Mouse (Mus musculus): ENCODE measurements around the gene Rgcc. TPM values are rescaled to one million over a fixed set of nuclear protein-coding genes. Genes with fewer than 3 reads are reported as not detected.

Gene Rgcc
- 357 and 645 TPM in 2 replicates for polyA plus RNA-seq (2015; fragmentation: Nextera tagmentation; extraction: Ambion mirVana)

- Histone ChIP-seq H3K36me3 (ENCODE audit: insufficient read depth, low read length) (no peaks in the 10 kb centered on the region), H3K9ac (replicated peaks; ENCODE audit: low read depth) (peak within 1 kb of the TSS; percentile 87), H3K4me1 (ENCODE audit: insufficient read depth, low read depth, low read length) (peaks cover 3% of the 10 kb centered on the region; the same call in 1 of the 2 replicates), H3K4me3 (ENCODE audit: low read depth, low read length) (peak within 1 kb of the TSS; percentile 81), H3K4me2 (replicated peaks; ENCODE audit: low read depth, low read length) (peak within 1 kb of the TSS; percentile 85), H3K27me3 (replicated peaks; ENCODE audit: insufficient read depth, low read length) (no peaks in the 10 kb centered on the region), H3K27ac (ENCODE audit: low read length) (peak within 1 kb of the TSS; percentile 93), H3K9me3 (ENCODE audit: low read length) (no peaks in the 10 kb centered on the region)
- TF ChIP-seq EP300 (IDR thresholded peaks at IDR 0.05) (peak; percentile 67; the same call in 1 of the 2 replicates), CTCF (IDR thresholded peaks at IDR 0.05) (peak; percentile 96)
- 0% methylated on average over 30 of the region's 34 CpGs for WGBS
- ATAC-seq (peak; percentile 96), DNase-seq (ENCODE audit: low spot score) (peak; percentile 97)
Measured at GRCm38 (mm10) chr14:79301466-79301875, at the start of gene Rgcc. Rgcc (minus strand) TSS chr14:79301645.

- H3K4me1 ChIP-seq (ENCODE audit: insufficient read depth, low read depth, low read length) = no peaks in the 10 kb centered on the region
- H3K4me2 ChIP-seq (replicated peaks; ENCODE audit: low read depth, low read length) = no peak overlapping the region
- no peaks in the 10 kb centered on the region for H3K9me3 ChIP-seq (ENCODE audit: low read length)
- no peak overlapping the region for H3K4me3 ChIP-seq (ENCODE audit: low read depth, low read length)
- no peaks in the 10 kb centered on the region for H3K27me3 ChIP-seq (replicated peaks; ENCODE audit: insufficient read depth, low read length)
- ATAC-seq (no peak), DNase-seq (ENCODE audit: low spot score) (no peak)
- H3K36me3 ChIP-seq (ENCODE audit: insufficient read depth, low read length) = peaks cover 27% of the 10 kb centered on the region
- WGBS = 75% methylated on average over 3 of the region's 3 CpGs
- H3K9ac ChIP-seq (replicated peaks; ENCODE audit: low read depth) = no peak overlapping the region
- H3K27ac ChIP-seq (ENCODE audit: low read length) = no peak overlapping the region
- no peak for TF ChIP-seq EP300 (IDR thresholded peaks at IDR 0.05)
- no peak for TF ChIP-seq CTCF (IDR thresholded peaks at IDR 0.05)
Measured at GRCm38 (mm10) chr14:79346384-79346783, 44.9 kb upstream of the Rgcc start.

- no peak overlapping the region for H3K4me3 ChIP-seq (ENCODE audit: low read depth, low read length)
- H3K9ac ChIP-seq (replicated peaks; ENCODE audit: low read depth) = no peak overlapping the region
- no peaks in the 10 kb centered on the region for H3K4me1 ChIP-seq (ENCODE audit: insufficient read depth, low read depth, low read length)
- no peak for DNase-seq (ENCODE audit: low spot score)
- peaks cover 21% of the 10 kb centered on the region for H3K36me3 ChIP-seq (ENCODE audit: insufficient read depth, low read length)
- no peak for ATAC-seq
- H3K27ac ChIP-seq (ENCODE audit: low read length) = no peak overlapping the region
- H3K9me3 ChIP-seq (ENCODE audit: low read length) = no peaks in the 10 kb centered on the region
- WGBS = 94% methylated on average over 3 of the region's 3 CpGs
- H3K4me2 ChIP-seq (replicated peaks; ENCODE audit: low read depth, low read length) = no peak overlapping the region
- TF ChIP-seq CTCF (IDR thresholded peaks at IDR 0.05) (no peak), EP300 (IDR thresholded peaks at IDR 0.05) (no peak)
- H3K27me3 ChIP-seq (replicated peaks; ENCODE audit: insufficient read depth, low read length) = no peaks in the 10 kb centered on the region
Measured at GRCm38 (mm10) chr14:79335613-79336012, 34.2 kb upstream of the Rgcc start.

- ATAC-seq (no peak), DNase-seq (ENCODE audit: low spot score) (no peak)
- H3K4me3 ChIP-seq (ENCODE audit: low read depth, low read length) = no peak overlapping the region
- H3K9ac ChIP-seq (replicated peaks; ENCODE audit: low read depth) = no peak overlapping the region
- no peak overlapping the region for H3K4me2 ChIP-seq (replicated peaks; ENCODE audit: low read depth, low read length)
- no peaks in the 10 kb centered on the region for H3K9me3 ChIP-seq (ENCODE audit: low read length)
- H3K4me1 ChIP-seq (ENCODE audit: insufficient read depth, low read depth, low read length) = no peaks in the 10 kb centered on the region
- no peaks in the 10 kb centered on the region for H3K27me3 ChIP-seq (replicated peaks; ENCODE audit: insufficient read depth, low read length)
- WGBS = 49% methylated on average over 7 of the region's 7 CpGs
- no peak overlapping the region for H3K27ac ChIP-seq (ENCODE audit: low read length)
- H3K36me3 ChIP-seq (ENCODE audit: insufficient read depth, low read length) = peaks cover 13% of the 10 kb centered on the region
- TF ChIP-seq CTCF (IDR thresholded peaks at IDR 0.05) = no peak
Measured at GRCm38 (mm10) chr14:79331936-79332335, 30.5 kb upstream of the Rgcc start.

GRCm38 (mm10) chr14:79330944-79331561 lies 29.6 kb upstream of the Rgcc start:
- no peaks in the 10 kb centered on the region for H3K9me3 ChIP-seq (ENCODE audit: low read length)
- DNase-seq (ENCODE audit: low spot score) (peak; percentile 35), ATAC-seq (peak; percentile 73)
- peaks cover 6% of the 10 kb centered on the region for H3K36me3 ChIP-seq (ENCODE audit: insufficient read depth, low read length)
- H3K27ac ChIP-seq (ENCODE audit: low read length) = no peak overlapping the region
- H3K4me2 ChIP-seq (replicated peaks; ENCODE audit: low read depth, low read length) = peak overlapping the region; percentile 25
- no peaks in the 10 kb centered on the region for H3K4me1 ChIP-seq (ENCODE audit: insufficient read depth, low read depth, low read length)
- no peak overlapping the region; the same call in 1 of the 2 replicates for H3K4me3 ChIP-seq (ENCODE audit: low read depth, low read length)
- no peak overlapping the region for H3K9ac ChIP-seq (replicated peaks; ENCODE audit: low read depth)
- TF ChIP-seq EP300 (IDR thresholded peaks at IDR 0.05) (no peak), CTCF (IDR thresholded peaks at IDR 0.05) (no peak)
- WGBS = 52% methylated on average over 15 of the region's 16 CpGs
- no peaks in the 10 kb centered on the region for H3K27me3 ChIP-seq (replicated peaks; ENCODE audit: insufficient read depth, low read length)

GRCm38 (mm10) chr14:79327033-79327432 lies 25.6 kb upstream of the Rgcc start:
- Histone ChIP-seq H3K36me3 (ENCODE audit: insufficient read depth, low read length) (no peaks in the 10 kb centered on the region), H3K27ac (ENCODE audit: low read length) (no peak overlapping the region), H3K4me2 (replicated peaks; ENCODE audit: low read depth, low read length) (no peak overlapping the region), H3K9me3 (ENCODE audit: low read length) (no peaks in the 10 kb centered on the region), H3K9ac (replicated peaks; ENCODE audit: low read depth) (no peak overlapping the region), H3K27me3 (replicated peaks; ENCODE audit: insufficient read depth, low read length) (no peaks in the 10 kb centered on the region), H3K4me1 (ENCODE audit: insufficient read depth, low read depth, low read length) (no peaks in the 10 kb centered on the region), H3K4me3 (ENCODE audit: low read depth, low read length) (no peak overlapping the region)
- 18% methylated on average over 5 of the region's 5 CpGs for WGBS
- DNase-seq (ENCODE audit: low spot score) = peak; percentile 42
- TF ChIP-seq EP300 (IDR thresholded peaks at IDR 0.05) = no peak
- peak; percentile 80 for TF ChIP-seq CTCF (IDR thresholded peaks at IDR 0.05)
- ATAC-seq = no peak; the same call in 1 of the 2 replicates

Measured in lung, postnatal 0 days (tissue).